Mouse (Mus musculus) stomach, embryonic 14.5 days (tissue): Measurements from ENCODE around the gene Jam2. TPM values are rescaled to one million over a fixed set of nuclear protein-coding genes. Genes with fewer than 3 reads are reported as not detected.

Experiments used
- ATAC-seq: fragments of 200-750 bp; cut with Nextera tagmentation; 2 replicates; pipeline ENCODE4 v1.8.0; 2017; ENCODE audit warnings: low read depth, moderate TSS enrichment; ENCODE audit not compliant: insufficient number of reproducible peaks, insufficient read depth, low FRiP score
- H3K27ac ChIP-seq: fragments of 300-500 bp; sonication (generic); 2 replicates; pipeline ENCODE4 v1.5.1; 2014; ENCODE audit warnings: mild to moderate bottlenecking, low read length, moderate library complexity, mixed read lengths
- H3K27me3 ChIP-seq: fragments of 300-500 bp; sonication (generic); 2 replicates; pipeline ENCODE4 v1.6.1; 2014; ENCODE audit warnings: low read length, control low read depth, mixed read lengths; ENCODE audit not compliant: control insufficient read depth, insufficient read depth
- H3K36me3 ChIP-seq: fragments of 300-500 bp; sonication (generic); 2 replicates; pipeline ENCODE4 v1.6.1; 2014; ENCODE audit warnings: mild to moderate bottlenecking, control low read depth, low read length, moderate library complexity, mixed read lengths; ENCODE audit not compliant: control insufficient read depth, insufficient read depth
- H3K4me1 ChIP-seq: fragments of 300-500 bp; sonication (generic); 2 replicates; pipeline ENCODE4 v1.6.1; 2014; ENCODE audit warnings: low read length, control low read depth, mixed read lengths; ENCODE audit not compliant: control insufficient read depth, insufficient read depth
- H3K4me2 ChIP-seq: fragments of 300-500 bp; sonication (generic); replicated peaks from 2 replicates; pipeline ENCODE4 v1.6.1; 2014; ENCODE audit warnings: low read depth, low read length, control low read depth
- H3K4me3 ChIP-seq: fragments of 300-500 bp; sonication (generic); 2 replicates; pipeline ENCODE4 v1.5.1; 2014; ENCODE audit warnings: low read depth, low read length, control low read depth
- H3K9ac ChIP-seq: fragments of 300-500 bp; sonication (generic); replicated peaks from 2 replicates; pipeline ENCODE4 v1.6.1; 2014; ENCODE audit warnings: low read depth, mild to moderate bottlenecking, control low read depth, low read length, moderate library complexity, mixed read lengths
- H3K9me3 ChIP-seq: fragments of 300-500 bp; sonication (generic); 2 replicates; pipeline ENCODE4 v1.6.1; 2016; ENCODE audit warnings: low read depth, low read length, control low read depth; ENCODE audit not compliant: control insufficient read depth
- WGBS: fragments of 180-500 bp; shearing (Covaris S2); extraction: QIAGEN DNeasy Blood & Tissue Kit; methylation state at CpG from one replicate; pipeline ENCODE4 v1.1.7; 2014; 5-methylcytosine and 5-hydroxymethylcytosine counted together
- polyA plus RNA-seq: library from polyadenylated mRNA; unstranded; fragments of >200 nt; fragmentation: Nextera tagmentation; extraction: Ambion mirVana; gene quantifications from 2 replicates; pipeline ENCODE4 v1.2.1, GENCODE M21; 2014

Jam2 gene
- polyA plus RNA-seq = 5.2 and 6.1 TPM in 2 replicates

- peak; percentile 84 for ATAC-seq
- Histone ChIP-seq H3K36me3 (no peaks in the 10 kb centered on the region), H3K9me3 (no peaks in the 10 kb centered on the region), H3K4me1 (no peaks in the 10 kb centered on the region), H3K27me3 (no peaks in the 10 kb centered on the region), H3K4me3 (peak within 1 kb of the TSS; percentile 62), H3K9ac (peak within 1 kb of the TSS; percentile 40; the same call in 1 of the 2 replicates), H3K4me2 (peak within 1 kb of the TSS; percentile 100), H3K27ac (no peak within 1 kb of the TSS)
- WGBS = under 1% methylated on average over 43 of the region's 43 CpGs
Measured at GRCm38 (mm10) chr16:84774003-84774703, at the start of gene Jam2. Jam2 (plus strand) TSS chr16:84774123.

- WGBS = 2% methylated on average over 15 of the region's 15 CpGs
- H3K9ac ChIP-seq = peak overlapping the region; percentile 44
- H3K4me2 ChIP-seq = peak overlapping the region; percentile 53
- H3K36me3 ChIP-seq = peaks cover 13% of the 10 kb centered on the region; the same call in 1 of the 2 replicates
- H3K4me1 ChIP-seq = 0 out of 2 replicates have a peak, but pooled peaks cover 4% of the 10 kb centered on the region
- H3K4me3 ChIP-seq = peak overlapping the region; percentile 48
- peak; percentile 59 for ATAC-seq
- no peaks in the 10 kb centered on the region for H3K27me3 ChIP-seq
- no peak overlapping the region for H3K27ac ChIP-seq
- H3K9me3 ChIP-seq = no peaks in the 10 kb centered on the region
Measured at GRCm38 (mm10) chr16:84734806-84735165, 39.1 kb upstream of the Jam2 start.

- Histone ChIP-seq H3K9ac (peak within 1 kb of the TSS; percentile 44), H3K4me1 (0 out of 2 replicates have a peak, but pooled peaks cover 4% of the 10 kb centered on the region), H3K4me3 (peak within 1 kb of the TSS; percentile 48), H3K9me3 (no peaks in the 10 kb centered on the region), H3K36me3 (peaks cover 8% of the 10 kb centered on the region; the same call in 1 of the 2 replicates), H3K4me2 (peak within 1 kb of the TSS; percentile 53), H3K27me3 (no peaks in the 10 kb centered on the region), H3K27ac (peak within 1 kb of the TSS; percentile 27; the same call in 1 of the 2 replicates)
- under 1% methylated on average over 66 of the region's 66 CpGs for WGBS
- peak; percentile 98 for ATAC-seq
Measured at GRCm38 (mm10) chr16:84735166-84736105, 38.5 kb upstream of the Jam2 start, which contains the start of gene Mrpl39. Mrpl39 (minus strand) TSS chr16:84735742.

- Histone ChIP-seq H3K4me2 (no peak overlapping the region), H3K4me3 (no peak overlapping the region), H3K36me3 (no peaks in the 10 kb centered on the region), H3K9ac (no peak overlapping the region), H3K27ac (no peak overlapping the region), H3K9me3 (no peaks in the 10 kb centered on the region), H3K4me1 (0 out of 2 replicates have a peak, but pooled peaks cover 4% of the 10 kb centered on the region), H3K27me3 (no peaks in the 10 kb centered on the region)
- ATAC-seq = no peak
- 75% methylated on average over 3 of the region's 3 CpGs for WGBS
Measured at GRCm38 (mm10) chr16:84737358-84737757, 36.6 kb upstream of the Jam2 start.

- WGBS = 67% methylated on average over 10 of the region's 10 CpGs
- H3K9ac ChIP-seq = no peak overlapping the region
- H3K4me2 ChIP-seq = no peak overlapping the region
- no peak for ATAC-seq
- no peak overlapping the region for H3K4me3 ChIP-seq
- H3K9me3 ChIP-seq = no peaks in the 10 kb centered on the region
- no peaks in the 10 kb centered on the region for H3K4me1 ChIP-seq
- H3K27me3 ChIP-seq = no peaks in the 10 kb centered on the region
- H3K27ac ChIP-seq = no peak overlapping the region
- H3K36me3 ChIP-seq = no peaks in the 10 kb centered on the region
Measured at GRCm38 (mm10) chr16:84744703-84745490, 29.0 kb upstream of the Jam2 start.

- H3K27me3 ChIP-seq = no peaks in the 10 kb centered on the region
- H3K4me2 ChIP-seq = no peak overlapping the region
- ATAC-seq = no peak
- H3K9ac ChIP-seq = no peak overlapping the region
- 74% methylated on average over 6 of the region's 6 CpGs for WGBS
- no peaks in the 10 kb centered on the region for H3K4me1 ChIP-seq
- no peak overlapping the region for H3K27ac ChIP-seq
- H3K9me3 ChIP-seq = no peaks in the 10 kb centered on the region
- no peaks in the 10 kb centered on the region for H3K36me3 ChIP-seq
- H3K4me3 ChIP-seq = no peak overlapping the region
Measured at GRCm38 (mm10) chr16:84745721-84746306, 28.1 kb upstream of the Jam2 start.

- Histone ChIP-seq H3K4me3 (no peak overlapping the region), H3K36me3 (no peaks in the 10 kb centered on the region), H3K27ac (no peak overlapping the region), H3K27me3 (no peaks in the 10 kb centered on the region), H3K9me3 (no peaks in the 10 kb centered on the region), H3K4me1 (no peaks in the 10 kb centered on the region), H3K9ac (no peak overlapping the region), H3K4me2 (no peak overlapping the region)
- no peak for ATAC-seq
- WGBS = 85% methylated on average over 8 of the region's 8 CpGs
Measured at GRCm38 (mm10) chr16:84767956-84768355, 6.0 kb upstream of the Jam2 start.
